8 mouse cellular contexts compared by ENCODE assay signal in the genomic region with DNA sequence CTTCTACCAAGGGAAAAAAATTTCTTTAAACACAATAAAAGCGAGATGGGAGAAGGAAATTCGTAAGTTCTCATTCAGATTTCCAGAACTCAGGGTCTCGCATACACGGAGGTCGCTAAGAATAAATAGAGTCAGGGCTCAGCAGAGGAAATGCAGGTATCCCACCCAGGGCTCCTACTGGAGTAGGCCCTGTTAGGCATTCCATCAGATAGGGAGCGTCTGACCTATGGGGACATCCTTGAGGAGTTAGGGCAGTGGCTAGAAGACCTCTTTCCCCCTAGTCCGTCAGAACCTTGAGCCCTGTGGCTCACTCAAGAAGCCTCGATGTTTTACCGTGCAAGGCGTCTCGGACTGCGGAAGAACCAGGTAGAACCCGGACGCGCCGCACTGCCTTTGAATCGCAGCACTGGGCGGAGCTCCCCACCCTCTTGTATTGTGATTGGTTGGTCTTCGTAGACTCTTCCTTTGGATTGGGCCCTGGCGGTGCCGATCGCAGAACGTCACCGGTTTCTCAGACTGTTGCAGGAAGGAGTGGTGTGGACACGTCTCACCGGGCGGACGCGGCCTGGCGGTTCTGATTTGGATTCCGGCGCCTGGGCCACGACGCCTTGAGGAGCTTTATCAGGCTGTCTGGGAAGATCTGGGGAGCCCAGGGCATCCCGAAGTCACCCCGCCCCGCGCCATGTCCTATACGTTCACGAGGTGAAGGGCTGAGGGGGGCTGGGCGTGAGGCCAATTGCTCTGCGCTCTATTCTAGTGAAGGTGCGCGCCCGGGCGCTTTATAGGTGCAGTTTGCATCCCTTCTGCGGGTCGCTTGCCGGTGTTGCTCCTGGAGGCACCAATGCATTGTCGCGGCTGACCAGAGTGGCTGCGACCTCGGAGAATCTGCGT. TPM values are rescaled to one million over a fixed set of nuclear protein-coding genes. Genes with fewer than 3 reads are reported as not detected.
DNase-seq lines count a peak whose midpoint lies in the region; ATAC-seq lines count a peak whose summit lies in the region.

TSS of gene Hltf (plus strand) at position 506 of the 891 bp plus-strand sequence.

- H3K27ac ChIP-seq in hindbrain, embryonic 12.5 days, result peak within 1 kb of the TSS; percentile 83

- H3K4me3 ChIP-seq in hindbrain, embryonic 12.5 days, result peak within 1 kb of the TSS; percentile 81

- H3K36me3 ChIP-seq in hindbrain, embryonic 12.5 days, result peaks cover 4% of the 10 kb centered on the region

- under 1% methylated on average over 52 of the region's 54 CpGs for WGBS in hindbrain, embryonic 12.5 days

- H3K9ac ChIP-seq in hindbrain, embryonic 12.5 days, result peak within 1 kb of the TSS; percentile 74

- H3K9me3 ChIP-seq in hindbrain, embryonic 12.5 days (replicated peaks), result no peaks in the 10 kb centered on the region

- peaks cover 9% of the 10 kb centered on the region; the same call in 1 of the 2 replicates for H3K4me1 ChIP-seq in hindbrain, embryonic 12.5 days

- ATAC-seq in hindbrain, embryonic 12.5 days (ENCODE audit: low FRiP score), result peak; percentile 100

- peak within 1 kb of the TSS; percentile 61 for H3K4me2 ChIP-seq in hindbrain, embryonic 12.5 days (replicated peaks)

- H3K27me3 ChIP-seq in hindbrain, embryonic 12.5 days, result no peaks in the 10 kb centered on the region

- DNase-seq in NIH3T3 (ENCODE audit: low read depth), result peak; percentile 96
- peak; percentile 95 for DNase-seq in cerebellum, postnatal 10 days
- DNase-seq in frontal cortex, postnatal 10 days (ENCODE audit: low spot score in 2 of 2), result peak; percentile 87 to 93
- peak; percentile 97 for DNase-seq in layer of hippocampus, postnatal 14 days (ENCODE audit: low spot score in 2 of 2)
- peak; percentile 92 for DNase-seq in lung, postnatal 14 days
- DNase-seq in retina, adult 2 months (ENCODE audit: low read depth, low spot score), result peak; percentile 86
- peak; percentile 93 to 94 for DNase-seq in thymus, postnatal 36 days

RNA-seq across cellular contexts. Expression of gene Hltf, which starts in this region (rescaled TPM):
- polyA plus RNA-seq in hindbrain, embryonic 12.5 days (2016; fragmentation: Nextera tagmentation; extraction: Ambion mirVana), result 22.4 and 24.4 TPM in 2 replicates
- total RNA-seq in layer of hippocampus, postnatal 14 days (2021), result 10 to 100 TPM; 18.8 to 19.1 TPM

Comparison
In these comparisons a context has a peak if more than half of its experiments do, and no peak if none do; other contexts are left out.
1. Peak in every context shown above with its lines: DNase-seq, ATAC-seq, H3K4me3 ChIP-seq and H3K27ac ChIP-seq.